Mouse (Mus musculus) spleen, postnatal 14 days (tissue): ENCODE results near the gene Lamb3.

Experiments
- DNase-seq, 2 experiments: peaks; one replicate each; pipeline ENCODE4 v3.0.0; 2021 to 2022; ENCODE audit warnings: low spot score in 2 of 2

Gene Lamb3

GRCm38 (mm10) chr1:193310519-193311085, 103.1 kb downstream of the Lamb3 start:
- DNase-seq, result no peak

- DNase-seq, result no peak
Measured at GRCm38 (mm10) chr1:193311596-193311995, 104.1 kb downstream of the Lamb3 start.

- no peak for DNase-seq
Measured at GRCm38 (mm10) chr1:193315705-193316357, 108.3 kb downstream of the Lamb3 start.

GRCm38 (mm10) chr1:193316358-193316750, 108.9 kb downstream of the Lamb3 start:
- no peak for DNase-seq

- DNase-seq, result no peak
Measured at GRCm38 (mm10) chr1:193317159-193317559, 109.7 kb downstream of the Lamb3 start.

GRCm38 (mm10) chr1:193319721-193320120, 112.2 kb downstream of the Lamb3 start:
- no peak for DNase-seq

- DNase-seq, result no peak
Measured at GRCm38 (mm10) chr1:193320398-193320797, 112.9 kb downstream of the Lamb3 start.

- DNase-seq, result no peak
Measured at GRCm38 (mm10) chr1:193323686-193324085, 116.2 kb downstream of the Lamb3 start.

GRCm38 (mm10) chr1:193324224-193324623, 116.7 kb downstream of the Lamb3 start:
- peak in 1 of 2 experiments; percentile 32 for DNase-seq

- DNase-seq, result no peak
Measured at GRCm38 (mm10) chr1:193325891-193326290, 118.4 kb downstream of the Lamb3 start.

- no peak for DNase-seq
Measured at GRCm38 (mm10) chr1:193326456-193327145, 119.1 kb downstream of the Lamb3 start.

GRCm38 (mm10) chr1:193327216-193327615, 119.7 kb downstream of the Lamb3 start:
- no peak for DNase-seq

GRCm38 (mm10) chr1:193327686-193328085, 120.2 kb downstream of the Lamb3 start:
- no peak for DNase-seq

GRCm38 (mm10) chr1:193329557-193329956, 122.1 kb downstream of the Lamb3 start:
- no peak for DNase-seq

- DNase-seq, result peak; percentile 27 to 44
Measured at GRCm38 (mm10) chr1:193330172-193330571, 122.7 kb downstream of the Lamb3 start.

GRCm38 (mm10) chr1:193330626-193331025, 123.1 kb downstream of the Lamb3 start:
- no peak for DNase-seq

GRCm38 (mm10) chr1:193332018-193332417, 124.5 kb downstream of the Lamb3 start:
- no peak for DNase-seq

GRCm38 (mm10) chr1:193332671-193333070, 125.2 kb downstream of the Lamb3 start:
- DNase-seq, result no peak

GRCm38 (mm10) chr1:193333776-193334175, 126.3 kb downstream of the Lamb3 start:
- DNase-seq, result no peak

- no peak for DNase-seq
Measured at GRCm38 (mm10) chr1:193334546-193334945, 127.0 kb downstream of the Lamb3 start.

GRCm38 (mm10) chr1:193336122-193337017, 128.9 kb downstream of the Lamb3 start:
- DNase-seq, result no peak

- DNase-seq, result no peak
Measured at GRCm38 (mm10) chr1:193337018-193337321, 129.5 kb downstream of the Lamb3 start.
